Mouse (Mus musculus) kidney, adult 18-20 months (tissue): Measurements from ENCODE around the gene Olfr53.
"Not testable (repeated sequence)": the region's sequence is repeated elsewhere in the genome, so short reads cannot be mapped to it uniquely, and the experiment has no call there.

Experiments used
- DNase-seq: peaks from one replicate; pipeline ENCODE4 v3.0.0; 2021

The Olfr53 gene

DNA sequence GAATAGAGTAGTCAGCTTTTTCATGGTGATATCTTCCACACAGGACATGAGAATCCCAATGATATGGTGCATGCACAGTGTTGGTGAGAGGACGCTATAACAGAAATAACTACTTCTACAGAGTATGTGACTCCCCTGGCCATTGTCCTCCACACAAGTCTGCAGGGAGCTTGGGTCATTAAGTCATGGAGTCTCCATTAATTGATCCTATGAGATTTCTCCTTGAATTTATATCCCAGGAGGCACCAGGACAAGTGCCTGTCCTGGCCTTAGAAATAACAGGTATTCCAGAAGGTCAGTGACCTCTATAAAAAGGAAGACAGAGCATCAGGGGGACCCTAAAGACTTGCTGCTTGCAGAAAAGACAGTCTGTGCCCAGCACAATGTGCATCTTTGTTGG lies at the start of gene Olfr53:
Gene Olfr53 (plus strand): TSS at position 301 of the 400 bp plus-strand sequence.
- DNase-seq: no peak

- not testable (repeated sequence) for DNase-seq
Measured at GRCm38 (mm10) chr7:140600969-140601368, 45.3 kb upstream of the Olfr53 start, which contains the start of gene Olfr46. Olfr46 (plus strand) TSS chr7:140601269.

DNA sequence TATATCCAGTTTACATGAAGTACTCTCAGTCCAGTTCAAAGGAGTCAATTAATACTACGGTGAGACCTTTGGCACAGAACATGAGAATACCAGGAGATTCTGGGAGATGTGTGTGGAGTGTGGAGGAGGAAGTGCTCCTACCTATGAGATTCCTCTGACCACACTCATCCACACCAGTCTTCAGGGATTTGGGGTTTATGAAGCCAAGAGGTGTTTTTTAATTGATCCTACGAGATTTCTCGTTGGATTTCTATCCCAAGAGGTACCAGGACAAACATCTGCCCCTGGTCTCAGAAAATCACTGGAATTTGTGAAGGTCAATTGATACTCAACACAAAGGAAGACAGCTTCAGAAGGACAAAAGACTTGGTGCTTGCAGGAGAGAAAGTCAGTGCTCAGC lies 17.6 kb upstream of the Olfr53 start, which contains the start of gene Olfr61:
Gene Olfr61 (plus strand): TSS at position 301 of the 400 bp plus-strand sequence.
- DNase-seq: not testable (repeated sequence)

GRCm38 (mm10) chr7:140630559-140630958 lies 15.7 kb upstream of the Olfr53 start:
- no peak for DNase-seq

DNA sequence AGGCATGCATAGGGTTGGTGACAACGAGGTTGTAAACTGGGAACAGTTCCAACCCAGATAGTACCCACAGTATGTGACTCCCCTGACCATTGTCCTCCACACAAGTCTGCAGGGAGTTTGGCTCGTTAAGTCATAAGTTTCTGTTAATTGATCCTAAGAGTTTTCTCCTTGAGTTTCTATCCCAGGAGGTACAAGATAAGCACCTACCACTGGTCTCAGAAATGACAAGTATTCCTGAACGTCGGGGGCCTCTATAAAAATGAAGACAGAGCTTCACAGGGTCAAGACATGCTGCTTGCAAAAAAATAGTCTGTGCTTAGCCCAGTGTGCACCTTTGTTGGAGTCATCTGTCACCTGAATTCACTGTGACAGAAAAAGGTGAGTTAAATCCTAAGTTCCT lies 13.4 kb downstream of the Olfr53 start, which contains the start of gene Olfr539:
Gene Olfr539 (plus strand): TSS at position 301 of the 400 bp plus-strand sequence.
- no peak for DNase-seq

- DNase-seq: not testable (repeated sequence)
Measured at GRCm38 (mm10) chr7:140670693-140671092, 24.4 kb downstream of the Olfr53 start.

GRCm38 (mm10) chr7:140675863-140676262 lies 29.6 kb downstream of the Olfr53 start:
- no peak for DNase-seq

- DNase-seq: not testable (repeated sequence)
Measured at GRCm38 (mm10) chr7:140679591-140679990, 33.3 kb downstream of the Olfr53 start.

- no peak for DNase-seq
Measured at GRCm38 (mm10) chr7:140681651-140682050, 35.4 kb downstream of the Olfr53 start, which contains the start of gene Olfr45. Olfr45 (plus strand) TSS chr7:140681951.

DNA sequence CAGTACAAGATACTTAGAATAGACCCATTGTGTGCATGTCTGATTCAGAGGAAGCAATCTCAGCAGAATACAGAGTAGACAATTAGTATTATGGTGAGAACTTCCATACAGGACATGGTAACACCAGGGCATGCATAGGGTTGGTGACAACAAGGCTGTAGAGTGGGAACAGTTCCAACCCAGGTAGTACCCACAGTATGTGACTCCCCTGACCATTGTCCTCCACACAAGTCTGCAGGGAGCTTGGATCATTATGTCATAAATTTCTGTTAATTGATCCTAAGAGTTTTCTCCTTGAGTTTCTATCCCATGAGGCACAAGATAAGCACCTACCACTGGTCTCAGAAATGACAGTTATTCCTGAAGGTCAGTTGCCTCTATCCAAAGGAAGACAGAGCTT lies 50.7 kb downstream of the Olfr53 start, which contains the start of gene Olfr541:
Gene Olfr541 (plus strand): TSS at position 301 of the 400 bp plus-strand sequence.
- no peak for DNase-seq
